Mouse (Mus musculus) liver, postnatal 0 days (tissue): ENCODE measurements around the gene BC067074.

ENCODE experiments used
- CTCF ChIP-seq: sonication (generic); IDR thresholded peaks from 2 replicates; pipeline ENCODE4 v1.5.1; 2016; ENCODE audit warnings: antibody characterized with exemption, low read depth
- EP300 ChIP-seq: IDR thresholded peaks from 2 replicates; pipeline ENCODE4 v1.6.1; 2016; ENCODE audit warnings: antibody characterized with exemption, low read depth, mild to moderate bottlenecking

GRCm38 (mm10) chr13:113340644-113341043 is 47.7 kb downstream of the BC067074 start:
- TF ChIP-seq CTCF (no peak), EP300 (no peak)
